Mouse (Mus musculus): Measurements from ENCODE around the gene Arsj. TPM values are rescaled to one million over a fixed set of nuclear protein-coding genes. Genes with fewer than 3 reads are reported as not detected.

The Arsj gene
- total and polyA plus RNA-seq, 3 experiments: not detected

- no peak for DNase-seq (ENCODE audit: extremely low read depth)
- H3K4me1 ChIP-seq (ENCODE audit: control insufficient read depth in 1 of 2, insufficient read depth in 2 of 2): no peaks in the 10 kb centered on the region
- in situ Hi-C loops (cut with MboI; ENCODE audit: low pct_ligation_motif_present, low pct_unique_long_range_greater_than_20kb, low sequenced_read_pairs) (no loop called here), dilution Hi-C loops (cut with MboI; ENCODE audit: extremely low pct_ligation_motif_present, extremely low pct_unique_long_range_greater_than_20kb, low sequenced_read_pairs) (no loop called here)
- H3K79me2 ChIP-seq (replicated peaks; ENCODE audit: control insufficient read depth, extremely low read depth, insufficient read depth, poor library complexity, severe bottlenecking): no peaks in the 10 kb centered on the region
- no peaks in the 10 kb centered on the region for H3K9me3 ChIP-seq (replicated peaks; ENCODE audit: low read length)
- H3K27me3 ChIP-seq (replicated peaks): no peaks in the 10 kb centered on the region
- no peak for TF ChIP-seq GABPA (IDR thresholded peaks at IDR 0.05; ENCODE audit: insufficient replicate concordance, low read depth, low read length)
- no peak for TF ChIP-seq SIN3A (IDR thresholded peaks at IDR 0.05; ENCODE audit: low read length)
- TF ChIP-seq POLR2A (IDR thresholded peaks at IDR 0.05; ENCODE audit: low read depth, low read length): no peak
- no peak for TF ChIP-seq CHD2 (IDR thresholded peaks at IDR 0.05; ENCODE audit: low read length)
- no peak for TF ChIP-seq PAX5 (IDR thresholded peaks at IDR 0.05; ENCODE audit: low read length)
- TF ChIP-seq MAZ (IDR thresholded peaks at IDR 0.05; ENCODE audit: low read depth, low read length): no peak
- no peak overlapping the region for H3K4me2 ChIP-seq (ENCODE audit: insufficient read depth, low read depth, poor library complexity, severe bottlenecking)
- no peak overlapping the region for H3K27ac ChIP-seq (ENCODE audit: insufficient read depth, low read depth)
- H3K9ac ChIP-seq (ENCODE audit: insufficient read depth, low read depth): no peak overlapping the region
- H3K4me3 ChIP-seq (replicated peaks in 1 of 3; ENCODE audit: low read depth in 2 of 3, low read length in 2 of 3, poor library complexity in 1 of 3): no peak overlapping the region
- H3K36me3 ChIP-seq (replicated peaks in 1 of 2; ENCODE audit: control insufficient read depth in 1 of 2, insufficient read depth in 1 of 2, low read length in 1 of 2): no peaks in the 10 kb centered on the region
Observed at GRCm38 (mm10) chr3:126464262-126464661, 100.8 kb downstream of the Arsj start.

Other genes with a start within 250 kb of the Arsj start
- 59.7 and 80.4 TPM in 2 replicates for gene Camk2d, start 232.6 kb downstream of the Arsj start, total RNA-seq (2012; rRNA removed)
- gene Camk2d, start 232.6 kb downstream of the Arsj start, total RNA-seq (2014; rRNA removed): 64.6 and 77.3 TPM in 2 replicates
- 66.1 and 68.9 TPM in 2 replicates for gene Camk2d, start 232.6 kb downstream of the Arsj start, polyA plus RNA-seq (2012; ENCODE audit: insufficient read length, low read depth)

All from CH12.LX (cell line).